Mouse (Mus musculus): ENCODE data around the gene Shisa8.

DNA sequence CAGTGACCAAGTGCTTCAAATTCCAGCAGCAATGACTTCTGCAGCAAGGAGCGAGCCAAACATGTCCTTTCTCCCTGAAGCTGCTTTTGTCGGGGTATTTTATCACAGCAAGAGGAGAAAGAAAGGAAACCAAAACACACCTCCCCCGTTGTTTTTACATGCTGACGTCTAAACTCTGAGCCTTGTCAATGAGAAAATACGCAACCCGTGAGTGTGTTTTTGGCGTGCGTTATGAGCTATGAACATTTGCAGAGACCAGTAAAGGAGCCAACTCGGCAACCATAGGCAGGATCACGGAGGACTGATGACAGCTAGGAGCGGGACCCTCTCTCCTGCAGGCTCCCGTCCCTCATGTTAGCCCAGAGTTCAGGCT, 31.1 kb upstream of the Shisa8 start:
- TF ChIP-seq CTCF (IDR thresholded peaks at IDR 0.05; ENCODE audit: borderline replicate concordance, insufficient read depth, low read length) (no peak), POLR2A (IDR thresholded peaks at IDR 0.05; ENCODE audit: low read depth, low read length) (no peak)
